Mouse (Mus musculus): ENCODE results near the gene Pars2. TPM values are rescaled to one million over a fixed set of nuclear protein-coding genes. Genes with fewer than 3 reads are reported as not detected.

Pars2 gene
- polyA plus RNA-seq, 1 experiment from 2014 or later = 5.8 TPM

DNA sequence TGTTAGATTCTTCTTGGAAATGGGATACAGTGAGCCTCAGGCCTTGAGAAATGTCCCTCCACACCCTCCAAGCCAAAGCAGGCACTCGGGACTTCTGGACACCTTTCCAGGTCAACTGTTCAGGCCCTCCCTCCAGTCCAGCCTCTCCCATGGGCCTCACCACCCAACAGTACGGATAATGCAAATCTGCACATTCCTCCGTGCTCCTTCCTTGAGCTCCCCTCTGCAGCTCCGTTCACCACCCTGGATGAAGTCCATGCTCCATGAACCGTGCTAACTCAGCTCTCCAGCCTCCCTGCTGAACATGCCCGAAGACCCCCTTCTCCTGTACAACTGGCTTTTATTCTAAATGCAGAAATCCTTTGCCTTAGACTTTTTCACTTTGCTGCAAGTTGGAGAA, 13.8 kb downstream of the Pars2 start:
- CTCF ChIA-PET = no interaction called here
- POLR2A ChIA-PET = interaction anchor here (1.6 kb wide), 1 partner anchor 9 kb away, joined by 3 read pairs; no protein-coding TSS in a partner anchor
- TF ChIP-seq CTCF (IDR thresholded peaks at IDR 0.05) = no peak
- no peak for ATAC-seq
- DNase-seq (ENCODE audit: low read depth, low spot score) = no peak
- in situ Hi-C loops (cut with MboI; ENCODE audit: low pct_unique_long_range_greater_than_20kb) = no loop called here
- no peaks in the 10 kb centered on the region for H3K27me3 ChIP-seq

DNA sequence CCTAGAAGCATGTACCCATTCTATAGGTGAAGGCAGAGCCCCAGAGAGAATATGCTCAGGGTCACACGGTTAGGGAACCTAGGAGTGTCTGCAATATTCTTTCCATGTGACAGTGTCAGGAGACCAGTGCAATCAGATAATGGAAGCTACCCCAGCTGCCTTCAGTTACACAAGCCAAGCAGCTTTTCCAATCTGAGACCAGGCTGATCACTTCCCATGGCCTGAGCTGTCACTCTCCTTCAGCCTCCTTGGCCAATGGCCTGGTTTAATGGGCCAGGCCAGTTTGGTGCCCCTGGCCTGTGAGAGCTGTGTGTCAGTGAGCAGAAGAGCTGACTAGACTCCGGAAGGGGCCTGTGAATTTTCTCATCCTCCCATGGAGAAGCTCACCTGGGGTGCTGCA, 14.4 kb downstream of the Pars2 start:
- TF ChIP-seq CTCF (IDR thresholded peaks at IDR 0.05) = no peak
- no peak for DNase-seq (ENCODE audit: low read depth, low spot score)
- CTCF ChIA-PET = interaction anchor here (1.2 kb wide), 1 partner anchor 62 kb away, joined by 3 read pairs; no protein-coding TSS in a partner anchor
- no peaks in the 10 kb centered on the region for H3K27me3 ChIP-seq
- POLR2A ChIA-PET = interaction anchor here (1.6 kb wide), 1 partner anchor 8 kb away, joined by 3 read pairs; no protein-coding TSS in a partner anchor
- in situ Hi-C loops (cut with MboI; ENCODE audit: low pct_unique_long_range_greater_than_20kb) = no loop called here
- no peak for ATAC-seq

DNA sequence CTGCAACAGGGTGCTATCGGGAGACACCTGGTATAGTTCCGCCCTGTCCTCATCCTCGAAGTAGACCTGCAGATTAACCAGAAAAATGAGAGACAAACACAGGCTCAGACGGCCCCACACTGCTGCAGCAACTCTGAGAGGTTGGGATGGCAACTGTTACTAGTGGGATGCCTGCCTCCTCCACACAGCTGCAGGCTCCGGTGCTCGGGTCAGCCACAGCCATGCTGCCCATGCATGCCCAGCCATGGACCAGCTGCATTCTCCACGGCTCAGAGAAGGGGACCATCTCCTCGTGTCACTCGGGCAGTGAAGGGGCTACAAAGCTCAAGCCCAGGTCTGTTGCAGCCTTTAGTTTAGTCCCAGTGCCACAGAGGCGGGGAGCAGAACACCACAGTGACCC, 14.8 kb downstream of the Pars2 start:
- DNase-seq (ENCODE audit: low read depth, low spot score) (no peak), ATAC-seq (no peak)
- POLR2A ChIA-PET = interaction anchor here (1.6 kb wide), 1 partner anchor 8 kb away, joined by 3 read pairs; no protein-coding TSS in a partner anchor
- no peaks in the 10 kb centered on the region for H3K27me3 ChIP-seq
- in situ Hi-C loops (cut with MboI; ENCODE audit: low pct_unique_long_range_greater_than_20kb) = no loop called here
- no peak for TF ChIP-seq CTCF (IDR thresholded peaks at IDR 0.05)
- CTCF ChIA-PET = interaction anchor here (1.2 kb wide), 1 partner anchor 62 kb away, joined by 3 read pairs; no protein-coding TSS in a partner anchor

DNA sequence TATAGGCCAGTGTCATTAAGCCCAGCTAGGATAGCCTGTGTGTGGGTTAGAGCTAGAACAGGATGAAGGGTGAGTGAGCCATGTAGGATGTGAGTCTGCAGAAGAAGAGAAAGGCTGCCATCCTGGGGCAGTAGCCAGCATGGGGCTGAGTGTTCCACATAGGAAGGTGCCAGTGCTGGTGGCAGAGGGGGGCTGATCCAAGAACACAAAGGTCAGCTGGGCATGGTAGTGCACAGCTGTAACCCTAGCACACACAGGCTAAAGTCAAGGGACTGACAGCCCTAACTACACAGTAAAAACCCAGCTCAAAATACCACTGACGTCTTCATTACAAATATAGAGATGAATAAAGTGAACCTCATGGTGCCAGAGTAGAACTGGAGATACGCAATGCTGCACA, 15.7 kb downstream of the Pars2 start:
- DNase-seq (ENCODE audit: low read depth, low spot score) = no peak
- no peaks in the 10 kb centered on the region for H3K27me3 ChIP-seq
- in situ Hi-C loops (cut with MboI; ENCODE audit: low pct_unique_long_range_greater_than_20kb) = no loop called here
- no peak for TF ChIP-seq CTCF (IDR thresholded peaks at IDR 0.05)
- ChIA-PET CTCF (interaction anchor here (1.2 kb wide), 1 partner anchor 63 kb away, joined by 3 read pairs; no protein-coding TSS in a partner anchor), POLR2A (no interaction called here)
- ATAC-seq = no peak

DNA sequence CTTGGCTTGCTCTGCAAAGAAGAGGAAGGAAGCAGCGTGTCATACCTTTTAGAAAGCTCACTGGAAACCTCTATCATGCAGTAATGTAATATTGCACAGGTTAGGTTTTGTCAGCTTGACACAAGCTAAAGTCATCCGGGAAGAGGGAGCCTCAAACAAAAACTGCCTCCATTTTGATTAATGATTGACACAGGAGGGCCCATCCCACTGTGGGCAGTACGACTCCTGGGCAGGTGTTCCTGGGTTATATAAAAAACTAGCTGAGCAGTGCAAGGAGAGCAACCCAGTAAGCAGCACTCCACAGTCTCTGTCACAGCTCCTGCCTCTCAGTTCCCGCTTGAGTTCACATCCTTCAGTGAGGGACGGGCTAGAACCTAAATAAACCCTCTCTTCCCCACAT, 25.9 kb downstream of the Pars2 start:
- TF ChIP-seq CTCF (IDR thresholded peaks at IDR 0.05) = no peak
- DNase-seq (ENCODE audit: low read depth, low spot score) (no peak), ATAC-seq (no peak)
- in situ Hi-C loops (cut with MboI; ENCODE audit: low pct_unique_long_range_greater_than_20kb) = no loop called here
- no peaks in the 10 kb centered on the region for H3K27me3 ChIP-seq
- ChIA-PET CTCF (no interaction called here), POLR2A (no interaction called here)

DNA sequence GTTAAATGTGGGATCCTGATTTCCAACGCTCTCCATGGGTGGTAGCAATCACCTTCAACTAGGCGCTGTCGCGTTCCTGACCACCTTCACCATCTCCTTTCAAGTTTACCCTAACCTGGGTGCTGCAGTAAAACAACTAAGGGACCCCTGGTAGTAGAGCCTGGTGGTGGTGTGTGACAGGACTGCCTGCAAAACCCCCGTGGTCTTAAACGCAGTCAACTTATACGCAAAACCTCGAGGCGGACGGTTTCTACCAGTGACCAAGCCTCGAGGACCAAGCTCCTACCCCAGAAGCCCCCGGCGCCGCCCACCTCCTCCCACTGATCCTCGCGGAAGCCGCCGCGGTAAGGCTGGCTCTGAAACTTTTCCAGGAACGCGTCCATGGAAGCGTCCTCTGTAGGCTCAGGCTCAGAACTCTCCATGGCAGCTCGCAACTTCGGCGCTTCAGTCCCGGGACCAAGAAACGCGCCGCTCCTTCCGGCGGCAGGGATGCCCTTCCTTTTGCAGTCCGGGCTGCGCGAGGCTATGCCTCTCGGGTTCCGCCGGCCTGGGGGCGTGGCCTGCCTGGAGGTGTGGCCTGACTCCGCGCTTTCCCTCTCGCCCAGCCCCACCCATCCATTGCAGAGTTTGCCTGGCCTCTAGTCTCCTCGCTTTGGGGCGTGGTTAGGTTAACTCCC, 27.7 kb downstream of the Pars2 start, which contains the start of gene Ttc4:
TSS of gene Ttc4 (minus strand) at position 503 of the 677 bp plus-strand sequence.
- in situ Hi-C loops (cut with MboI; ENCODE audit: low pct_unique_long_range_greater_than_20kb) = no loop called here
- H3K27me3 ChIP-seq = no peaks in the 10 kb centered on the region
- DNase-seq (ENCODE audit: low read depth, low spot score) = peak; percentile 46
- ChIA-PET CTCF (interaction anchor here (0.9 to 2.0 kb wide), 2 partner anchors 41 to 48 kb away, joined by 3 to 5 read pairs; no protein-coding TSS in a partner anchor), POLR2A (no interaction called here)
- no peak for TF ChIP-seq CTCF (IDR thresholded peaks at IDR 0.05)
- peak; percentile 79 for ATAC-seq

DNA sequence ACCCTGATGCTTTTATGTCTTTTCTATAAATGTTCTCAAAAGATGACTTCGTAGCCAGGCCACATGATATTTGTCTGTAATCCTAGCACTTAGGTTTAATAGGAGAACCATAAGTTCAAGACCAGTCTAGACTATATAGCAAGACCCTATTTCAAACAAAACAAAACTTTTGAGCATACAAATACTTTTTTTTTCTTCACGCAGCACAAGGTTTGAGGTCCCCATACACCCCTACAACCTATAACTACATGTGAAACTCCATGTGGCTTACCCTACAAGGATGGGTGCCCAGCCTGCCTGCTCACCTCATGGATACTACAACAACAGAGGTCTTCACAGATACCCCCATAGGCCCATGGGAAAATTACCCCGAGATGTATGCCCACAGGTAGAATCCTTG, 28.3 kb downstream of the Pars2 start:
- no peak for DNase-seq (ENCODE audit: low read depth, low spot score)
- no peaks in the 10 kb centered on the region for H3K27me3 ChIP-seq
- in situ Hi-C loops (cut with MboI; ENCODE audit: low pct_unique_long_range_greater_than_20kb) = no loop called here
- no peak for ATAC-seq
- no peak for TF ChIP-seq CTCF (IDR thresholded peaks at IDR 0.05)
- POLR2A ChIA-PET = no interaction called here
- CTCF ChIA-PET = interaction anchor here (0.9 to 2.0 kb wide), 2 partner anchors 41 to 49 kb away, joined by 3 to 5 read pairs; no protein-coding TSS in a partner anchor

DNA sequence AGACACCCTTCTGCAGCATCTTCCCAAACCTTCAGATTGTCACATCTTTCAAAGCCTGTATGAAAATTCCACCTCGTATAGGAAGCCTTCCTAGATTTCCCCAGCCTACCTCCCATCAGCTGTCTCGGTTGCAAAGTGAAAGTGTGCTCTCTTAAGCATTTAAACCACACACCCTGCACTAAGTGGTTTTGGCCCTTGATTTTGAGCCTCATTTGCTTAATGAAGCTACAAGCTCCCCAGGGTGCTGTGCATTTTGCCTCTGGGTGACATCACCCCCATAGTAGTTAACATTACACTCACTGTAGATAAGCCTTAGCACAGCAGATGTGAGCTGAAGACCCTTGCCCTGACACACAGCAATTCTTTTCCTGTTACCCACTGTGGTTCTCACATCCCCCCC, 30.1 kb downstream of the Pars2 start:
- ATAC-seq (no peak), DNase-seq (ENCODE audit: low read depth, low spot score) (no peak)
- no peak for TF ChIP-seq CTCF (IDR thresholded peaks at IDR 0.05)
- ChIA-PET POLR2A (no interaction called here), CTCF (interaction anchor here (0.7 to 1.1 kb wide), 2 partner anchors 10 to 50 kb away, joined by 3 to 4 read pairs; no protein-coding TSS in a partner anchor)
- in situ Hi-C loops (cut with MboI; ENCODE audit: low pct_unique_long_range_greater_than_20kb) = no loop called here
- H3K27me3 ChIP-seq = no peaks in the 10 kb centered on the region

DNA sequence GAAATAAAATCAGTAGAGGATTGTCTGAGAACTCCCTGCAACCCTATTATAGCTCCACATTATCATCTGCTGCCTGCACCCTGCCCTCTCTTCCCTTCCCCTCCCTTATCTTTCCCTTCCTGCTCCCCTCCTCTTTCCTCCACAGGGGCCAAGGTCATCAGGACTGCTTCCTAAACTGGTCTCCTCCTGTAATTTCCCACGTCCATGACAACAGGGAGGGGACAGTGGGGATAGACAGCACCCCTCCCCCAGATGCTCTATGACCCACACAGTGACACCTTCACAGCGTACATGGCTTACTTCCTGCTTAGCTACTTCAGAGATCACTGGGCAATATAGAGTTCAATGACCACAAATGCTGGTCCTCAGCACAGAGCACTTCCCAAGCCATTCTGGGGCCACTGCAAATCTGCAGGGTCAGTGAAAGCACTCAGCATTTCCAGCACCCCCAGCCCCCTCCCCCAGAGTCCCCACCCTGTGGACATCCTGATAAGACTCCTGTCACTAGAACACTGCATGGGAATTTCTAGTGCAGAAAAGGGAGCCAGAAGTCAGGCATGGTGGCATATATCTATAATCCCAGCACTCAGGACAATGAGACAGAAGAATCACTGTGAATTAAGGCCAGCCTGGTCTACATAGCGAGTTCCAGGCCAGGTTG, 37.9 kb downstream of the Pars2 start:
- ATAC-seq = no peak
- in situ Hi-C loops (cut with MboI; ENCODE audit: low pct_unique_long_range_greater_than_20kb) = no loop called here
- no peak for TF ChIP-seq CTCF (IDR thresholded peaks at IDR 0.05)
- ChIA-PET POLR2A (no interaction called here), CTCF (no interaction called here)
- peaks cover 4% of the 10 kb centered on the region for H3K27me3 ChIP-seq
- no peak for DNase-seq (ENCODE audit: low read depth, low spot score)

DNA sequence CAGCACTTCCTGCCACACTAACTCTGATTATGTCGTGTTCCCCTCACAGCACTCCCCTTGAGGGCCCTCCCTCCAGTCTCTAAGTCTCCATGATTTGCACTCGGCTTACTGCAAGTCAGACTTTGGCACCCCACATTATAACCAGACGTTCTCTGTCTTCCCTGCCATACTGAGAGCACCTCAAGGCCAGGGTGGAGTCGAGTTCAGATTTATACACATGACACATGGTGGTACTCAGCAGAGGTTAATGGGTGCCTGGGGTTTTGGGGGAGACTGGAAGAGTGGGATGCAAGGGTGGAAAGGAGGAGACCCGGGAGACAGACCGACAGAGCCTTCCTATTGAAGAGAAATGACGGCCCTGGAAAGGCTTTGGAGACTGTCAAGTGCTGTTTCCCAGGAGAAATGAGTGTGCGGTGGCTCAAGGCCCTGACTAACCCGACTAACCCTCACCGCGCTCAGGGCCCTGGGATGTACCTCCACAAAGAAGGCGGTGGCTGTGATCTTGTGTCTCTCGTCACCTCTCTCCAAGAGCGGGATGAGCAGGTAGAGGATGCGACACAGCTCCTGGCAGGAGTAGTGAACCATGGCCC, 43.1 kb downstream of the Pars2 start:
- DNase-seq (ENCODE audit: low read depth, low spot score) = no peak
- in situ Hi-C loops (cut with MboI; ENCODE audit: low pct_unique_long_range_greater_than_20kb) = no loop called here
- no peak for ATAC-seq
- POLR2A ChIA-PET = no interaction called here
- CTCF ChIA-PET = no interaction called here
- TF ChIP-seq CTCF (IDR thresholded peaks at IDR 0.05) = no peak
- peaks cover 4% of the 10 kb centered on the region for H3K27me3 ChIP-seq

DNA sequence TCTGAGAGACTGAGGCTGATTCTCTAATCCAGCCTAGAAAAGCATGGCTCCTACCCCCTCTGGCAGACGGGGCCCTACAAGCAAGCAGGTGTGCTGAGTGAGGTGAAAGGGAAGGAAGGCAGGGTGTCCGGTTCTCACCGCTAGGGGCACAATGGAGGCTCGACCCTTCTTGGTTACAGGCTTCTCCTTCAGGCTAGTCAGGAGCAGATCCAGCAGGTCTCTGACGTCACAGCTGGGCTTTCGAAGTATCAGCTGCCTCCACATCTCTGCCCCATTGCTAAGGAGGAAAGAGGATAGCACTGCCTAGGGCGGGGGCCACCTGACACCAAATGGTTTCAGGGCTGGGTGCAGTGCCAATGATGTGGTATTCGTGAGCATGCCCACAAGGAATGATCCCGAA, 49.1 kb downstream of the Pars2 start:
- ChIA-PET CTCF (interaction anchor here (2.3 kb wide), 1 partner anchor 86 kb away, joined by 9 read pairs; no protein-coding TSS in a partner anchor), POLR2A (no interaction called here)
- TF ChIP-seq CTCF (IDR thresholded peaks at IDR 0.05) = no peak
- in situ Hi-C loops (cut with MboI; ENCODE audit: low pct_unique_long_range_greater_than_20kb) = loop anchor here (10.0 kb wide), 1 partner anchor 85 kb away; the partner anchor contains the start of gene Lexm
- H3K27me3 ChIP-seq = no peaks in the 10 kb centered on the region
- ATAC-seq (no peak), DNase-seq (ENCODE audit: low read depth, low spot score) (no peak)

Data from Patski (cell line).